Mouse (Mus musculus): ENCODE data around the gene Cdk5rap1.
"Not testable (repeated sequence)": the region's sequence is repeated elsewhere in the genome, so short reads cannot be mapped to it uniquely, and the experiment has no call there.

The Cdk5rap1 gene

GRCm38 (mm10) chr2:154374807-154375601 is 2.2 kb upstream of the Cdk5rap1 start:
- no peak for DNase-seq (ENCODE audit: low spot score)

- no peak for DNase-seq (ENCODE audit: low spot score)
Observed at GRCm38 (mm10) chr2:154373961-154374632, 1.3 kb upstream of the Cdk5rap1 start.

- DNase-seq (ENCODE audit: low spot score) = peak; percentile 77
Observed at GRCm38 (mm10) chr2:154372151-154372829, 520 bp downstream of the Cdk5rap1 start.

GRCm38 (mm10) chr2:154367510-154367909 is 5.3 kb downstream of the Cdk5rap1 start:
- DNase-seq (ENCODE audit: low spot score) = no peak

GRCm38 (mm10) chr2:154354000-154354425 is 18.8 kb downstream of the Cdk5rap1 start:
- not testable (repeated sequence) for DNase-seq (ENCODE audit: low spot score)

GRCm38 (mm10) chr2:154348152-154348551 is 24.7 kb downstream of the Cdk5rap1 start:
- DNase-seq (ENCODE audit: low spot score) = no peak

- no peak for DNase-seq (ENCODE audit: low spot score)
Observed at GRCm38 (mm10) chr2:154339356-154339755, 33.5 kb downstream of the Cdk5rap1 start.

GRCm38 (mm10) chr2:154338161-154338560 is 34.6 kb downstream of the Cdk5rap1 start:
- no peak for DNase-seq (ENCODE audit: low spot score)

GRCm38 (mm10) chr2:154335572-154335971 is 37.2 kb downstream of the Cdk5rap1 start:
- no peak for DNase-seq (ENCODE audit: low spot score)

- no peak for DNase-seq (ENCODE audit: low spot score)
Observed at GRCm38 (mm10) chr2:154326852-154327251, 46.0 kb downstream of the Cdk5rap1 start.

GRCm38 (mm10) chr2:154313771-154314170 is 59.0 kb downstream of the Cdk5rap1 start:
- not testable (repeated sequence) for DNase-seq (ENCODE audit: low spot score)

GRCm38 (mm10) chr2:154306927-154307326 is 65.9 kb downstream of the Cdk5rap1 start, which contains the start of gene Bpifb9b:
TSS of gene Bpifb9b (plus strand) at chr2:154307227.
- DNase-seq (ENCODE audit: low spot score) = not testable (repeated sequence)

GRCm38 (mm10) chr2:154304604-154305003 is 68.2 kb downstream of the Cdk5rap1 start:
- DNase-seq (ENCODE audit: low spot score) = not testable (repeated sequence)

- DNase-seq (ENCODE audit: low spot score) = no peak
Observed at GRCm38 (mm10) chr2:154301763-154302162, 71.0 kb downstream of the Cdk5rap1 start.

- no peak for DNase-seq (ENCODE audit: low spot score)
Observed at GRCm38 (mm10) chr2:154300496-154300895, 72.3 kb downstream of the Cdk5rap1 start.

GRCm38 (mm10) chr2:154294746-154295145 is 78.1 kb downstream of the Cdk5rap1 start:
- DNase-seq (ENCODE audit: low spot score) = not testable (repeated sequence)

GRCm38 (mm10) chr2:154292833-154293232 is 80.0 kb downstream of the Cdk5rap1 start:
- DNase-seq (ENCODE audit: low spot score) = no peak

- not testable (repeated sequence) for DNase-seq (ENCODE audit: low spot score)
Observed at GRCm38 (mm10) chr2:154291866-154292265, 80.9 kb downstream of the Cdk5rap1 start.
